In the genomic region with DNA sequence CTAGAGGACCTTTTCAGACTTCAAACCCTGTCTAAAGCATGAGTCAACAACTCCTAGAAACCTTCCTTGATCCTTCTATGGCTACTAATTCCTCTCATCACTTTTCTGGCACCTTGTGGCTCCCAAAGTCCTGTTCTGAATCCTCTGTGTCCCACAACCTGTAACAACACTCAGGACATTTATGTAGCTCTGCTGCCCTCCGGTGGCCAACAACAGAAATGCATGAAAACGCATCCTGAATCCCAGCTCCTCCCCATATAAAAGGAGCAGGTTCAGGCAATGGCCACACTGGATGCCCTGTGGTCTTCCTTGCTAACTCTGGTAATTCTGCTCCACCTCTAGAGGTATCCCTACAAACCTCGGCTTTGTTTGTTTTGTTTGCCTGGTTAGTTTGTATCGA, we compare ENCODE assay signal across 8 mouse cellular contexts. TPM values are rescaled to one million over a fixed set of nuclear protein-coding genes. Genes with fewer than 3 reads are reported as not detected.
DNase-seq lines count a peak whose midpoint lies in the region; ATAC-seq and TF ChIP-seq lines count a peak whose summit lies in the region.

No protein-coding gene starts in this region.

- peak; percentile 79; the same call in 1 of the 2 replicates for TF ChIP-seq CTCF in spleen, adult 2 months (IDR thresholded peaks at IDR 0.05; ENCODE audit: extremely low read depth, insufficient read depth, insufficient read length, insufficient replicate concordance)

- no peaks in the 10 kb centered on the region for H3K27me3 ChIP-seq in hindbrain, embryonic 10.5 days (ENCODE audit: insufficient read depth, poor library complexity, severe bottlenecking)
- no peaks in the 10 kb centered on the region; the same call in 1 of the 2 replicates for H3K27me3 ChIP-seq in hindbrain, embryonic 12.5 days
- H3K27me3 ChIP-seq in forebrain, embryonic 13.5 days: no peaks in the 10 kb centered on the region
- H3K27me3 ChIP-seq in hindbrain, embryonic 15.5 days: no peaks in the 10 kb centered on the region
- no peaks in the 10 kb centered on the region for H3K27me3 ChIP-seq in spleen, adult 2 months (ENCODE audit: control insufficient read depth, insufficient read depth, low read length)

- no peak overlapping the region for H3K27ac ChIP-seq in hindbrain, embryonic 10.5 days
- no peak overlapping the region for H3K27ac ChIP-seq in hindbrain, embryonic 12.5 days
- H3K27ac ChIP-seq in forebrain, embryonic 13.5 days: no peak overlapping the region
- no peak overlapping the region for H3K27ac ChIP-seq in hindbrain, embryonic 15.5 days (replicated peaks)
- no peak overlapping the region for H3K27ac ChIP-seq in spleen, adult 2 months (ENCODE audit: insufficient read depth, low read length)

- TF ChIP-seq POLR2A in spleen, adult 2 months (IDR thresholded peaks at IDR 0.05; ENCODE audit: low read depth, low read length): no peak

- ATAC-seq in hindbrain, embryonic 12.5 days (ENCODE audit: low FRiP score): no peak
- peak; percentile 41; the same call in 1 of the 2 replicates for ATAC-seq in forebrain, embryonic 13.5 days
- peak; percentile 72; the same call in 1 of the 2 replicates for ATAC-seq in hindbrain, embryonic 15.5 days (ENCODE audit: low FRiP score, low read depth)

- no peaks in the 10 kb centered on the region for H3K9me3 ChIP-seq in hindbrain, embryonic 10.5 days
- H3K9me3 ChIP-seq in hindbrain, embryonic 12.5 days (replicated peaks): no peaks in the 10 kb centered on the region
- H3K9me3 ChIP-seq in forebrain, embryonic 13.5 days (replicated peaks): no peaks in the 10 kb centered on the region
- no peaks in the 10 kb centered on the region for H3K9me3 ChIP-seq in hindbrain, embryonic 15.5 days

- peaks cover 8% of the 10 kb centered on the region; the same call in 1 of the 2 replicates for H3K4me1 ChIP-seq in hindbrain, embryonic 10.5 days (replicated peaks)
- peaks cover 7% of the 10 kb centered on the region; the same call in 1 of the 2 replicates for H3K4me1 ChIP-seq in hindbrain, embryonic 12.5 days
- H3K4me1 ChIP-seq in forebrain, embryonic 13.5 days: peaks cover 7% of the 10 kb centered on the region
- no peaks in the 10 kb centered on the region for H3K4me1 ChIP-seq in hindbrain, embryonic 15.5 days (replicated peaks)
- no peaks in the 10 kb centered on the region for H3K4me1 ChIP-seq in spleen, adult 2 months (ENCODE audit: control insufficient read depth, insufficient read depth, insufficient read length)

- no peaks in the 10 kb centered on the region for H3K36me3 ChIP-seq in hindbrain, embryonic 10.5 days
- no peaks in the 10 kb centered on the region for H3K36me3 ChIP-seq in hindbrain, embryonic 12.5 days
- no peaks in the 10 kb centered on the region for H3K36me3 ChIP-seq in forebrain, embryonic 13.5 days (ENCODE audit: poor library complexity, severe bottlenecking)
- H3K36me3 ChIP-seq in hindbrain, embryonic 15.5 days: no peaks in the 10 kb centered on the region
- no peaks in the 10 kb centered on the region for H3K36me3 ChIP-seq in spleen, adult 2 months (ENCODE audit: control insufficient read depth, insufficient read depth, low read length)

- no peak overlapping the region for H3K9ac ChIP-seq in hindbrain, embryonic 12.5 days
- no peak overlapping the region for H3K9ac ChIP-seq in forebrain, embryonic 13.5 days
- no peak overlapping the region for H3K9ac ChIP-seq in hindbrain, embryonic 15.5 days

- H3K4me2 ChIP-seq in hindbrain, embryonic 12.5 days (replicated peaks): no peak overlapping the region
- H3K4me2 ChIP-seq in forebrain, embryonic 13.5 days: no peak overlapping the region
- no peak overlapping the region for H3K4me2 ChIP-seq in hindbrain, embryonic 15.5 days

- WGBS in hindbrain, embryonic 10.5 days: 13% methylated on average over 4 of the region's 4 CpGs
- WGBS in hindbrain, embryonic 12.5 days: 13% methylated on average over 4 of the region's 4 CpGs
- 13% methylated on average over 4 of the region's 4 CpGs for WGBS in forebrain, embryonic 13.5 days
- WGBS in hindbrain, embryonic 15.5 days: 11% methylated on average over 4 of the region's 4 CpGs
- WGBS in spleen, adult 2 months: 11% methylated on average over 4 of the region's 4 CpGs

- DNase-seq in hindbrain, embryonic 10.5 days (ENCODE audit: low spot score): peak; percentile 81
- peak; percentile 57 for DNase-seq in c-Kit-positive CD71-negative TER-119-negative erythroid progenitor cells, embryonic 14.5 days (ENCODE audit: low read depth)
- DNase-seq in layer of hippocampus, postnatal 10 days (ENCODE audit: low spot score in 2 of 2): peak; percentile 81
- peak; percentile 42 to 76 for DNase-seq in lung, postnatal 4 days
- peak; percentile 11 to 46 for DNase-seq in spleen, adult 2 months (ENCODE audit: low read depth in 1 of 2, low spot score in 2 of 2)

- no peak overlapping the region for H3K4me3 ChIP-seq in hindbrain, embryonic 10.5 days
- no peak overlapping the region for H3K4me3 ChIP-seq in hindbrain, embryonic 12.5 days
- H3K4me3 ChIP-seq in forebrain, embryonic 13.5 days: no peak overlapping the region
- H3K4me3 ChIP-seq in hindbrain, embryonic 15.5 days: no peak overlapping the region
- H3K4me3 ChIP-seq in spleen, adult 2 months (ENCODE audit: extremely low read depth, insufficient read depth, insufficient read length): no peak overlapping the region

RNA-seq across cellular contexts. Expression of a gene that starts 24.6 kb away (rescaled TPM):
- 5.7 and 13.6 TPM in 2 replicates for polyA plus RNA-seq in hindbrain, embryonic 10.5 days (2016; fragmentation: Nextera tagmentation; extraction: Ambion mirVana)
- polyA plus RNA-seq in hindbrain, embryonic 12.5 days (2016; fragmentation: Nextera tagmentation; extraction: Ambion mirVana): 1.2 and 2.5 TPM in 2 replicates
- polyA plus RNA-seq in forebrain, embryonic 13.5 days (2015; fragmentation: Nextera tagmentation; extraction: Ambion mirVana): 4.1 and 9.5 TPM in 2 replicates
- 2.0 and 2.9 TPM in 2 replicates for polyA plus RNA-seq in hindbrain, embryonic 15.5 days (2015; fragmentation: Nextera tagmentation; extraction: Ambion mirVana)
- total RNA-seq in layer of hippocampus, postnatal 10 days (2021): under 1 TPM; 0.56 to 0.69 TPM
- not detected in 2 replicates for polyA plus RNA-seq in spleen, adult 2 months (2012; rRNA removed)

RNA-seq across cellular contexts. Expression of a gene that starts 54.3 kb away (rescaled TPM):
- 23.8 and 27.9 TPM in 2 replicates for polyA plus RNA-seq in hindbrain, embryonic 10.5 days (2016; fragmentation: Nextera tagmentation; extraction: Ambion mirVana)
- 33.5 and 45.4 TPM in 2 replicates for polyA plus RNA-seq in hindbrain, embryonic 12.5 days (2016; fragmentation: Nextera tagmentation; extraction: Ambion mirVana)
- polyA plus RNA-seq in forebrain, embryonic 13.5 days (2015; fragmentation: Nextera tagmentation; extraction: Ambion mirVana): 35.6 and 37.7 TPM in 2 replicates
- polyA plus RNA-seq in hindbrain, embryonic 15.5 days (2015; fragmentation: Nextera tagmentation; extraction: Ambion mirVana): 34.2 and 36.7 TPM in 2 replicates
- 10 to 100 TPM; 32.5 to 37.6 TPM for total RNA-seq in layer of hippocampus, postnatal 10 days (2021)
- 5.2 and 5.4 TPM in 2 replicates for polyA plus RNA-seq in spleen, adult 2 months (2012; rRNA removed)

Comparison
In these comparisons a context has a peak if more than half of its experiments do, and no peak if none do; other contexts are left out.
1. DNase-seq: peak in every context shown above with its lines; median percentile 81 in hindbrain, embryonic 10.5 days; 81 in layer of hippocampus, postnatal 10 days; 59 in lung, postnatal 4 days; 57 in c-Kit-positive CD71-negative TER-119-negative erythroid progenitor cells, embryonic 14.5 days; 28 in spleen, adult 2 months.